Mouse (Mus musculus): ENCODE measurements around the gene Klhl34.

The Klhl34 gene

GRCm38 (mm10) chrX:157818207-157818920 lies at the start of gene Klhl34:
Klhl34 (plus strand) TSS chrX:157818435.
- DNase-seq = peak; percentile 61 to 66

GRCm38 (mm10) chrX:157801669-157802068 lies 16.6 kb upstream of the Klhl34 start:
- DNase-seq = no peak

DNA sequence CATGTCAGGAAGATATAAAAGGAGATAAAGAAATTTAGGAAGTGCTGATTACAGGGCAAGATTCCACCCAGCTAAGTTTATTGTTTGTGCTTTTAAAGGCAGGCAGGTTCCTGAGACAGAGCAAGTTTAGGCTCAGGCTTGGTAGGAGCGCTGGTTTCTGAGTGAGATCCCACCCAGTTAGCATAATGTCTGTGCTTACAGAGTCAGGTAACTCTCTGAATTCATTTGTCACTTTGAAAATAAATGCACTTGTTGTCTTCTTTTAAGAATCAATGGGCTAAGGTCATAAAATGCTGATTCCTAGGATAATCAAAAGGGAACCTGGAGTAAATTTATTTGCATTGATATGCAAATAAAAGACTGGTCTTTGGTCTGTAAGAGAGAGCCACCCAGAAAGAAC lies 8.5 kb upstream of the Klhl34 start:
- DNase-seq = no peak

- peak; percentile 59 to 62 for DNase-seq
Observed at GRCm38 (mm10) chrX:157817571-157818206, 546 bp upstream of the Klhl34 start.

- peak; percentile 64 to 70 for DNase-seq
Observed at GRCm38 (mm10) chrX:157818921-157819260, 656 bp downstream of the Klhl34 start.

- DNase-seq = no peak
Observed at GRCm38 (mm10) chrX:157829983-157830382, 11.7 kb downstream of the Klhl34 start.
